Mouse (Mus musculus): ENCODE measurements at regions not wholly inside any gene's neighbourhood (a gene's known extent, or its start where the extent isn't known, plus 50 kb on each side); places are given as distances from the start of the nearest gene placed in this dataset.
A peak's percentile ranks its signal among the peaks of the same experiment; 100 is the strongest.

- no peak for DNase-seq (ENCODE audit: extremely low read depth, insufficient read length, low spot score)
These were observed 533.1 kb upstream of the Tbx3 start for GRCm38 (mm10) chr5:119137409-119137808.

GRCm38 (mm10) chr5:119137821-119138221 lies 532.6 kb upstream of the Tbx3 start:
- no peak for DNase-seq (ENCODE audit: extremely low read depth, insufficient read length, low spot score)

GRCm38 (mm10) chr5:119138293-119138692 lies 532.2 kb upstream of the Tbx3 start:
- no peak for DNase-seq (ENCODE audit: extremely low read depth, insufficient read length, low spot score)

GRCm38 (mm10) chr5:119139336-119139735 lies 531.1 kb upstream of the Tbx3 start:
- DNase-seq (ENCODE audit: extremely low read depth, insufficient read length, low spot score): no peak

GRCm38 (mm10) chr5:119139816-119140215 lies 530.7 kb upstream of the Tbx3 start:
- no peak for DNase-seq (ENCODE audit: extremely low read depth, insufficient read length, low spot score)

- DNase-seq (ENCODE audit: extremely low read depth, insufficient read length, low spot score): no peak
These were observed 527.1 kb upstream of the Tbx3 start for GRCm38 (mm10) chr5:119143411-119143810.

- DNase-seq (ENCODE audit: extremely low read depth, insufficient read length, low spot score): no peak
These were observed 520.9 kb upstream of the Tbx3 start for GRCm38 (mm10) chr5:119149389-119150185.

- peak; percentile 87 for DNase-seq (ENCODE audit: extremely low read depth, insufficient read length, low spot score)
These were observed 517.4 kb upstream of the Tbx3 start for GRCm38 (mm10) chr5:119153086-119153485.

GRCm38 (mm10) chr5:119156638-119157037 lies 513.8 kb upstream of the Tbx3 start:
- DNase-seq (ENCODE audit: extremely low read depth, insufficient read length, low spot score): peak; percentile 60

- DNase-seq (ENCODE audit: extremely low read depth, insufficient read length, low spot score): no peak
These were observed 512.3 kb upstream of the Tbx3 start for GRCm38 (mm10) chr5:119158171-119158570.

GRCm38 (mm10) chr5:119162132-119162675 lies 508.3 kb upstream of the Tbx3 start:
- DNase-seq (ENCODE audit: extremely low read depth, insufficient read length, low spot score): no peak

- DNase-seq (ENCODE audit: extremely low read depth, insufficient read length, low spot score): peak; percentile 91
These were observed 502.8 kb upstream of the Tbx3 start for GRCm38 (mm10) chr5:119167718-119168117.

GRCm38 (mm10) chr5:119169274-119169673 lies 501.2 kb upstream of the Tbx3 start:
- no peak for DNase-seq (ENCODE audit: extremely low read depth, insufficient read length, low spot score)

- DNase-seq (ENCODE audit: extremely low read depth, insufficient read length, low spot score): peak; percentile 13
These were observed 498.8 kb upstream of the Tbx3 start for GRCm38 (mm10) chr5:119171626-119172025.

- no peak for DNase-seq (ENCODE audit: extremely low read depth, insufficient read length, low spot score)
These were observed 491.7 kb upstream of the Tbx3 start for GRCm38 (mm10) chr5:119178805-119179204.

- no peak for DNase-seq (ENCODE audit: extremely low read depth, insufficient read length, low spot score)
These were observed 486.9 kb upstream of the Tbx3 start for GRCm38 (mm10) chr5:119183545-119184047.

GRCm38 (mm10) chr5:119186611-119187010 lies 483.9 kb upstream of the Tbx3 start:
- DNase-seq (ENCODE audit: extremely low read depth, insufficient read length, low spot score): no peak

- no peak for DNase-seq (ENCODE audit: extremely low read depth, insufficient read length, low spot score)
These were observed 482.0 kb upstream of the Tbx3 start for GRCm38 (mm10) chr5:119188476-119188875.

- DNase-seq (ENCODE audit: extremely low read depth, insufficient read length, low spot score): no peak
These were observed 476.5 kb upstream of the Tbx3 start for GRCm38 (mm10) chr5:119193699-119194681.

- no peak for DNase-seq (ENCODE audit: extremely low read depth, insufficient read length, low spot score)
These were observed 470.6 kb upstream of the Tbx3 start for GRCm38 (mm10) chr5:119199906-119200305.

- no peak for DNase-seq (ENCODE audit: extremely low read depth, insufficient read length, low spot score)
These were observed 469.2 kb upstream of the Tbx3 start for GRCm38 (mm10) chr5:119201251-119201650.
